In the genomic region with DNA sequence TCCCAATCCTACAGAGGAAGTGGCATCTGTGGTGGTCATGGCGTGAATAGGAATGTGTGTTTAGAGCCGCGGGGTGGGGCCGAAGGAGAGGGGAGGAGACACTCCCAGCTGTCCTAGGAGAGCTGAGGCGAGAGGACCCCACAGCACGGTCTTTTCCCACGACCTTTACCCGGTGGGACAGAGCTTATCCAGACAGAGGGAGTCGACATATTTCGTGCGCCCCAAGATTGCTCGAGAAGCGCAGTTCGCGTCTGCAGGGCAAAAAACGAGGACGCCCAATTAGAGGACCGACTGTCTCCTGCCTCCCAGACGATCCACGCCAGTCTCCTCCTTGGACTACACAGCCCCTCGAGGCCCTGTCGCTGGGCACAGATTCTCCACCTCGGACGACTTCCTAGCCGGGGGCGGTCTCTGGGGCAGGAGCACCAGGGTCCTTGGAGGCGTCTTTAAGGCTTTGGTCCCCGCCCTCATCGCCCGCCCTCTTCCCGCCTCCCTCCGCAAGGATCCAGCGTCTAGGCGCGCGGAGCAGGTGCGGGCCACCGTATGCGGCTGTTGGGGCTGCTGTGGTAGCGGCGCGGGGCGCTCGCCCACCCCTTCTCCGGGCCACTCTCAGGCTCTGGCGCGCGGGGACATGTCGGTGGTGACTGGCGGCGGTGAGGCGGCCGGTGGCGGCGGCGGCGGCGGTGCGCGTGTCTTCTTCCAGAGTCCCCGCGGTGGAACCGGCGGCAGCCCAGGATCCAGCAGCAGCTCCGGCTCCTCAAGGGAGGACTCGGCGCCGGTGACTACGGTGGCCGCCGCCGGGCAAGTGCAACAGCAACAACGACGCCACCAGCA, we compare ENCODE assay signal across 7 mouse cellular contexts. TPM values are rescaled to one million over a fixed set of nuclear protein-coding genes. Genes with fewer than 3 reads are reported as not detected.
DNase-seq lines count a peak whose midpoint lies in the region; ATAC-seq lines count a peak whose summit lies in the region.

A gene (plus strand): TSS at position 22 of the 834 bp plus-strand sequence.

- H3K4me1 ChIP-seq in intestine, embryonic 16.5 days (ENCODE audit: control insufficient read depth, insufficient read depth, low read length) = peaks cover 6% of the 10 kb centered on the region
- no peaks in the 10 kb centered on the region for H3K4me1 ChIP-seq in limb, embryonic 11.5 days (ENCODE audit: control insufficient read depth, insufficient read depth, low read length)
- H3K4me1 ChIP-seq in midbrain, embryonic 13.5 days (replicated peaks) = peaks cover 15% of the 10 kb centered on the region

- peak; percentile 85 for ATAC-seq in intestine, embryonic 16.5 days
- peak; percentile 67 for ATAC-seq in limb, embryonic 11.5 days (ENCODE audit: insufficient number of reproducible peaks, low FRiP score, low TSS enrichment, low read depth)
- ATAC-seq in midbrain, embryonic 13.5 days = peak; percentile 92

- H3K4me2 ChIP-seq in intestine, embryonic 16.5 days (ENCODE audit: low read depth, low read length) = peak within 1 kb of the TSS; percentile 93
- peak within 1 kb of the TSS; percentile 94 for H3K4me2 ChIP-seq in limb, embryonic 11.5 days (ENCODE audit: low read depth, severe bottlenecking)
- H3K4me2 ChIP-seq in midbrain, embryonic 13.5 days (replicated peaks) = peak within 1 kb of the TSS; percentile 93

- WGBS in intestine, embryonic 16.5 days = under 1% methylated on average over 73 of the region's 74 CpGs
- WGBS in limb, embryonic 11.5 days = under 1% methylated on average over 68 of the region's 74 CpGs
- under 1% methylated on average over 74 of the region's 74 CpGs for WGBS in midbrain, embryonic 13.5 days

- H3K36me3 ChIP-seq in intestine, embryonic 16.5 days (ENCODE audit: control insufficient read depth, insufficient read depth, low read length) = no peaks in the 10 kb centered on the region
- H3K36me3 ChIP-seq in limb, embryonic 11.5 days (ENCODE audit: control insufficient read depth, insufficient read depth, low read length) = no peaks in the 10 kb centered on the region
- H3K36me3 ChIP-seq in midbrain, embryonic 13.5 days = no peaks in the 10 kb centered on the region

- no peak within 1 kb of the TSS for H3K27ac ChIP-seq in intestine, embryonic 16.5 days (ENCODE audit: low read length)
- H3K27ac ChIP-seq in limb, embryonic 11.5 days (replicated peaks; ENCODE audit: low read depth, low read length) = no peak within 1 kb of the TSS
- peak within 1 kb of the TSS; percentile 52 for H3K27ac ChIP-seq in midbrain, embryonic 13.5 days

- peak within 1 kb of the TSS; percentile 62 for H3K9ac ChIP-seq in intestine, embryonic 16.5 days (ENCODE audit: low read depth, low read length)
- H3K9ac ChIP-seq in limb, embryonic 11.5 days (ENCODE audit: low read length) = peak within 1 kb of the TSS; percentile 46; the same call in 1 of the 2 replicates
- peak within 1 kb of the TSS; percentile 78 for H3K9ac ChIP-seq in midbrain, embryonic 13.5 days (replicated peaks)

- peak; percentile 10 to 12 for DNase-seq in adrenal gland, postnatal 4 days (ENCODE audit: low spot score in 2 of 2)
- peak; percentile 61 for DNase-seq in embryo, embryonic 10.5 days (ENCODE audit: low spot score)
- peak; percentile 19 to 39 for DNase-seq in gastrocnemius, postnatal 4 days (ENCODE audit: low spot score in 2 of 2)
- DNase-seq in limb, embryonic 11.5 days (ENCODE audit: low spot score) = peak; percentile 61
- DNase-seq in testis, postnatal 10 days (ENCODE audit: low spot score) = peak; percentile 54

- H3K27me3 ChIP-seq in intestine, embryonic 16.5 days (replicated peaks; ENCODE audit: control insufficient read depth, insufficient read depth, low read length) = peaks cover 10% of the 10 kb centered on the region
- peaks cover 19% of the 10 kb centered on the region for H3K27me3 ChIP-seq in limb, embryonic 11.5 days (ENCODE audit: control insufficient read depth, insufficient read depth, low read length)
- peaks cover 7% of the 10 kb centered on the region; the same call in 1 of the 2 replicates for H3K27me3 ChIP-seq in midbrain, embryonic 13.5 days

- H3K4me3 ChIP-seq in intestine, embryonic 16.5 days (ENCODE audit: low read length) = peak within 1 kb of the TSS; percentile 67
- H3K4me3 ChIP-seq in limb, embryonic 11.5 days (ENCODE audit: low read depth, low read length) = peak within 1 kb of the TSS; percentile 46
- H3K4me3 ChIP-seq in midbrain, embryonic 13.5 days (replicated peaks) = peak within 1 kb of the TSS; percentile 66

- H3K9me3 ChIP-seq in intestine, embryonic 16.5 days (ENCODE audit: control insufficient read depth, low read length) = no peaks in the 10 kb centered on the region
- no peaks in the 10 kb centered on the region for H3K9me3 ChIP-seq in limb, embryonic 11.5 days (ENCODE audit: control insufficient read depth, low read length)
- H3K9me3 ChIP-seq in midbrain, embryonic 13.5 days = no peaks in the 10 kb centered on the region

RNA-seq across cellular contexts. Expression of the gene that starts here (rescaled TPM):
- total RNA-seq in adrenal gland, postnatal 4 days (2021) = 10 to 100 TPM in 1 of 2 experiments, 1 to 10 TPM in 1; 8.3 to 13.6 TPM
- total RNA-seq in gastrocnemius, postnatal 4 days (2021) = 100 to 1,000 TPM in 1 of 2 experiments, 10 to 100 TPM in 1; 96.0 to 107 TPM
- polyA plus RNA-seq in intestine, embryonic 16.5 days (2015; fragmentation: Nextera tagmentation; extraction: Ambion mirVana) = 1.7 and 2.0 TPM in 2 replicates
- polyA plus RNA-seq in limb, embryonic 11.5 days (2014; fragmentation: Nextera tagmentation; extraction: Ambion mirVana) = 1.7 TPM in 2 replicates
- 18.2 and 22.3 TPM in 2 replicates for polyA plus RNA-seq in midbrain, embryonic 13.5 days (2015; fragmentation: Nextera tagmentation; extraction: Ambion mirVana)

Comparison
In these comparisons a context has a peak if more than half of its experiments do, and no peak if none do; other contexts are left out.
1. RNA of the gene that starts here (total RNA-seq): 96.0 to 107 TPM in gastrocnemius, postnatal 4 days; 8.3 to 13.6 TPM in adrenal gland, postnatal 4 days; every median in the first group is over 4 times any median in the second.
2. DNase-seq: peak in every context shown above with its lines; median percentile 61 in embryo, embryonic 10.5 days; 61 in limb, embryonic 11.5 days; 54 in testis, postnatal 10 days; 29 in gastrocnemius, postnatal 4 days; 11 in adrenal gland, postnatal 4 days.
3. Peak in every context shown above with its lines, with median percentiles within 50 percentile points of each other: ATAC-seq, H3K4me2 ChIP-seq, H3K4me3 ChIP-seq and H3K9ac ChIP-seq.